Mouse (Mus musculus): Measurements from ENCODE around the gene Ntrk2. TPM values are rescaled to one million over a fixed set of nuclear protein-coding genes. Genes with fewer than 3 reads are reported as not detected.

Ntrk2 gene
- total and polyA plus RNA-seq, 2 experiments from 2014 or later: 141 to 207 TPM

GRCm38 (mm10) chr13:59182630-59183029 is 376.3 kb downstream of the Ntrk2 start:
- WGBS: 40% methylated on average over 5 of the region's 5 CpGs

More at GRCm38 (mm10) chr13:59182630-59183029, 376.3 kb downstream of the Ntrk2 start:
- ATAC-seq (ENCODE audit: low FRiP score) (no peak), DNase-seq (ENCODE audit: low spot score) (peak; percentile 83)
- Histone ChIP-seq H3K4me3 (ENCODE audit: low read depth, low read length) (no peak overlapping the region), H3K27ac (ENCODE audit: low read depth, low read length) (no peak overlapping the region), H3K4me1 (ENCODE audit: insufficient read depth, low read length) (no peaks in the 10 kb centered on the region), H3K9ac (replicated peaks; ENCODE audit: low read length, poor library complexity, severe bottlenecking) (no peak overlapping the region), H3K4me2 (ENCODE audit: low read depth, low read length, poor library complexity, severe bottlenecking) (no peak overlapping the region), H3K9me3 (ENCODE audit: low read length) (no peaks in the 10 kb centered on the region), H3K36me3 (ENCODE audit: insufficient read depth, low read length) (no peaks in the 10 kb centered on the region), H3K27me3 (ENCODE audit: insufficient read depth, low read length) (no peaks in the 10 kb centered on the region)
- TF ChIP-seq CTCF (IDR thresholded peaks at IDR 0.05): peak; percentile 82

Other genes with a start within 250 kb of the Ntrk2 start
- gene Slc28a3, start 195.7 kb upstream of the Ntrk2 start, total RNA-seq (2014; rRNA removed): 0.19 TPM in 1 of 2 replicates, not detected in the other
- gene Slc28a3, start 195.7 kb upstream of the Ntrk2 start, polyA plus RNA-seq (2015; fragmentation: Nextera tagmentation; extraction: Ambion mirVana): not detected in 2 replicates